Mouse (Mus musculus) naive thymus-derived CD4-positive, alpha-beta T cell, adult 2 months (primary cell): ENCODE results near the gene Shroom3.

ENCODE experiments used
- DNase-seq: peaks from one replicate; pipeline ENCODE4 v3.0.0-alpha.2; 2011; ENCODE audit warnings: low read depth

Shroom3 gene

DNA sequence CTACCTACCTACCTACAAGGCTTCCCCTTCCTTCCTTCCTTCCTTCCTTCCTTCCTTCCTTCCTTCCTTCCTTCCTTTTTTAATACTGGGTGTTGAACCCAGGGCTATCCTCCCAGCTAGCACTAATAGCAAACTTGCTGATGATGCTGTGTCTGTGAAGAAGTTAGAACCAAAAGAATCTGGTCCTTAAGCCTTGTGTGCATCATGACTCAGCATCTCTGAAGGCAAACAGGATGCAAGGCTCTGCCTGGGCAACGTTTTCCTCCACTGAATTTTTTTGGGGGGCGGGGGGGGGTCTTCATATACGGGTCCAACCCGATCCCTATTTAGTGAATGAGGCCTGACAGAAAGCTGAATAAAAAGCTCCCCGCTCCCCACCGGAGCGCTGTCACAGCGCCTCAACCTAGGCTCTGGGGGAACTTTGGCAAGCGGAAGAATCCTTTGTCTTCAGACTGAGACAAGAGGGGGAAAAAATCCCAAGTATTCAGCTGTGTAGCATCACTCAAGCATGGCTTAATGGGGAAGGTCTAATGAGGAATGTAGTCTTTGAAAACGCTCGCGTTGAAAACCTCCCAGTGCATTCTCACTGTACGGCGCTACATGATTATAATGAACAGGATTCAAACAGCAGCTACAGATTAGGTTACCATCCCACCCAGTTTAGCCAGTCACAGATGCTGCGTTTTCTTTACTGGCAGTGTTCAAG, 15.0 kb downstream of the Shroom3 start:
- DNase-seq, result no peak

GRCm38 (mm10) chr5:92698837-92699529, 15.7 kb downstream of the Shroom3 start:
- no peak for DNase-seq

GRCm38 (mm10) chr5:92701750-92702149, 18.5 kb downstream of the Shroom3 start:
- no peak for DNase-seq

DNA sequence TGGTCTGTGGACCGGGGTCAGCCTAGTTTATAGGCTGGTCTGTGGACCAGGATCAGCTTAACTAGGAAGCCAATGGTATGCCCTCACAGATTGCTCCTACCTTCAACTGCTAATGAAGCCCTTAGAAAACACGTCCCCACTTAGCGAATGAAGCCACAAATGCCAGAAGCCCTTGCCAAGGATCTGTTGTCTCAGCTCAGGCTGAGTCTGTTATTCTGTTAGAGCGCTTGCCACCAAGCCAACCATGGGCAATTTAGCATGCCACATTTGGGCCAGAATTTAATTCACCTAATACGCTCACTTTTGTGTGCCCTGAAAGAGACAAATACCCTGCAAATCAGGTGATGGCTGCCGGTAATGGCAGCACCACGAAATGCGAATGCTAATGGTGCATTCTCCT, 20.4 kb downstream of the Shroom3 start:
- DNase-seq, result no peak

DNA sequence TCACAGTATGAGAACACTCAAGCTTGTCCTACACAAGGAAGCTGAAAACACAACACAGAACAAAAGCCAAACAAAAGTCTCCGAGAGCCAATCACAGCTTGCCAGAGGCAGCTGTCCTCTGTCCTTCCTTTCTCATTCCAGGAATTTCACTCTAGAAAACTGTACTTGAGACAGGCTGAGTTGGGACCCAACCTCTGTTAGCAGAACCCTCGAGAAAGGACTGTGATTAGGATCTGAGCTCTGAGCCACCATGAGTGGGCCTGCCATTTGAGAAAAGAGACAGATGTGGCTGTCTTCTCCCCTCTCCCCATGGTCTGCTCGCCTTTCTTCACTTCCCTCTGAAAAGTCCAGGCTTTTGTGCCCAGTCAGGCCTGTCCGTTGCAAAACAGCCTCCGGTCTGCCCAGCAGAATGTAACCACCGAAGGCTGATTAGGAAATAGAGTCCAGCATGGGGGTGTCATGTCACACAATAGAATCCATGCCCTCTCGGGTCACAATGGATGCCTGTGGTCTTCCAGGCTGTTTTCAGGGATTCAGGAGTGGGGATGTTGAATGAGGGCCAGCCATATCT, 24.8 kb downstream of the Shroom3 start:
- DNase-seq, result no peak

- no peak for DNase-seq
Measured at GRCm38 (mm10) chr5:92710779-92711178, 27.5 kb downstream of the Shroom3 start.

DNA sequence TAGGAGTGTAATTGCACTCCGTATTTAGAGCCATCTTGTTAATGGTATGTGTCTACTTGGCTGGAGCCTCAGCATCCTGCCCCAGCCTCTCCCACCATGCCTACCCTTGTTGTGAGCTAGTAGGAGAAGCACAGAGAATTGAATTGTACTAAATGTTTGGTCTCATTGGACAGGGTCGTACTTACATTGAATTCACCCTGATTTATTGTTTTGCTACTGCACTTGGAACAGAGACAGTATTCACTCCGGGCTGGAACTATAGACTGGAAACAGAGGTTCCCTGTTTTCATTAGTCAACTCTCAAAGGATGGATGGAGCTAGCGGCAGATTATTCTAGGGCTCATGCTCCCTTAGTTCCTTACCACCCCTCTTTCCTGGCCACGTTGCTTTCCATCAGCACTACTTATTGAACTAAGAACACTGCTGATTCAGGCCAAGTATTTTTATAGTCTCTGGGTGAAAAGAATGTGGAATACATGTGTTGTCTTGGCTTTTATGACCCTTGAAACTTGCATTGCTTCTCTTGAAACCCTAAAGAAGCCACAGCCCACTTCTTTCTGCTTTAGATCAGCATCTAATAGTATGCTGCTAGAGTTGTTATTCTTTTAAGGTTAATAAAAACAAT, 28.5 kb downstream of the Shroom3 start:
- no peak for DNase-seq

DNA sequence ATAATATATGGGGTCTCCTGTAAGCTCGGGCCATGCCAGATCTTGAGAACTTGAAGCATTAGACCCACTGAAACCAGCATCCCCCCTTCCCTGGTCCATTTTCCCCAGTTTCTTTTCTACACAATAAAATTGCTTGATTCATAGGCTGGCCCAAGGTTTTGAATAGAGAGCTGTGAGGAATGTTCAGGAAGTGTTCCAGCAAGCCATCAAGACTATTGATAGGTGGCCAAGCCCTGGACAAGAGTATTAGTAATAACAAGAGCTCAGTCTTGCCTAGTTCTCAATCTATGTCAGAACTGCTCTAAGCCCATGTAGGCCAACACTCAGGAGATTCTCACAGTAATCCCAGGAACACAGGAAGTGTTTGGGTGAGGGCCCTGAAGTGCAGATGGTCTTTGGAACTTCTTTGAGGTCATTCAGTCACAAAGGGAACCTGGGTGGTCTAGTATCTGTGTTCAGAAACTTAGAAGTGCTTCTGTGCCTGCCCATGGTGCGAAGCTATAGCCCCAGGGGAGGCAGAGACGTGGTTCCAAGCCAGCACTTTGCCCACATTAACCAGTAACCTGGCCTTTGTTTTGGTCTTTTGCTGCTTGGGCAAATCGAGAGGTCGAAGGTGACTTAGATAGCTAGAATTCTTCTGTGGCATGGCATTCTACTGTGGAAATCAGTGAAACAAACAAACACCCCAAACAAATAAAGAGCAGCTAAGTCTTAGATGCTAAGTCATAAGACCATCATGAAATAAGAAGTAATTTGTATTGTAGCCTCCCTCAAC, 29.6 kb downstream of the Shroom3 start:
- no peak for DNase-seq

DNA sequence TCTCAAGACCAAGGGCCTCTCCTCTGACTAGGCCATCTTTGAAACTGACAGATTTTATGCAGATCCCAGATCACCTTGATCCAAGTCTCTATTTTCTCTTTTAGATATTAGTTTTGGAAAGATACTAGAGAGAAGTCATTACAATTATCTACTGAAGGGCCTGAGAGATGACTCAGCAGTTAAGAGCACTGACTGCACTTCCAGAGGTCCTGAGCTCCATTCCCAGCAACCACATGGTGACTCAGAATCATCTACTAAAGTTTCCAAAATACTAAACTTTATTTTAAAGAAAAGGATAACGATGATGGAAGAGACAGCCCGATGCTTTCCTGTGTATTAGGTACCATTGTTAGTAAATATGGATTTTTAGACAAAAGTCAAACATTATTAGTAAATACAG, 31.7 kb downstream of the Shroom3 start:
- no peak for DNase-seq

DNA sequence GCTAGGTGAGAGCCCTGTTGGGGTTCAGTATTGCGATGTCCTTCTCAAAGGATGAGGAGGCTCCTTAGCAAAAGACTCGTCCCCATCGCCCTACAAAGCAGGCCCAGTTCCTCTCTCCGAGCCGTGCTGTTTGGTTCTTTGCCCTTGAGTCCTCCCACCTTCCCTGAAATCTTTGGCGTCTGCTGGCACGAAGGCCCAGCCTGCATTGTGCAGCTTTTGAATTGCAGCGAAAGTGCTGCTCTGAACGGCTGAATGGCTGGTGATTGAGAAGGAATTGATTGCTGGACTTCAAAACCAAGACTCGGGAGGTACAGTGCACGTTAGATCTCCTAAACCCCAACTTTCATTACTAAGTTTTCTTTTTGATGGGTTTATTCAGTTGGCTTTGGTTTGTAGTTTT, 32.1 kb downstream of the Shroom3 start:
- no peak for DNase-seq

GRCm38 (mm10) chr5:92715890-92716289, 32.7 kb downstream of the Shroom3 start:
- no peak for DNase-seq

DNA sequence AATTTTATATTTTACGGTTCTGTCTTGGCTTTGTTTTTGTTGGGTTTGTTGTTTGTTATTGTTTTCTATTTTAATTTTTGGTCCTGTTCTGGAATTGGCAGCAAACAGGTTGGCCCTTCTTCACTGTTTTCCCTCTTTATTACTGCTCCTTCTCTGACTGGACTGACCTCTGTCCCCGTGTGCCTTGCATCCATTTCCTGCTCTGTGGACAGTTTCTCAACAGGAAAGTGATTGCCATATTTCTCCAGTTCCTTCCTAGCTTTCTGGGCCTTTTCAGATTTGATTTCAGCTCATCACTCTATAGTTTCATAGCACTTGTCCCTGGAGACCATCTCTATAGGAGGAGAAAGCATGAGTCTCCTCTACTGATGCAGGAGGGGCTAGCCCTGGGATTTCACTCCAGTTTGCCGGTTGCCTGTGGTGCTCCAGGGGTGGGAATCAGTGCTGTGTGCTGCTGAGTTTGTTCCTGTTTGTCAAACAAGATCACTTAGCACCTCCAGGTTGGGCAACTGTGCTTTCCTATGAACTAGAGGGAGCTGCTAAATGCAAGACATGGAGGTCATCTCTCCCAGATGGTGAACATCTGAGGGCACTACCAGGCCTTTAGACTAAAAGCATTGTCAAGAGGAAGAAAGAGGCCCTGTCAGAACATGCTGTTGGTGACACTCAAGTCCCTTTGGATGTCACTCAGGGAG, 34.6 kb downstream of the Shroom3 start:
- DNase-seq, result no peak

DNA sequence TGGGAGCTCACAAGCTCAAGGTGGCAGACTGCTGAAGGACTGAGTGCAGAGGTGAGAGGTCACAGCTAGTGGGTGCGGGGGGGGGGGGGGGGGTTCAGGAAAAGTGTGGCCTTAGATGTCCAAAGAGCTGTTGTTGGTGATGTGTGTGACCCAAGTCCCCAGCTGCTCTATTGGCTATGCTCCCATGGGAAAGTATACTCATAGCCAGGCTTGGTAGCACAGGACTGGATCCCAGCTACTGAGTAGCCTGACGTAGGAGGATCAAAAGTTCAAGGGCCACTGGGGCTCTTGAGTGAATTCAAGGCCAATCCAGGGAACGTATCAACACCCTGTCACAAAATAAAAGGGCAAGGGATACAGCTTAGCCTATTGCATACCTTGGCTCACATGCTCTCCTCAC, 35.6 kb downstream of the Shroom3 start:
- no peak for DNase-seq

- no peak for DNase-seq
Measured at GRCm38 (mm10) chr5:92721610-92722009, 38.4 kb downstream of the Shroom3 start.

DNA sequence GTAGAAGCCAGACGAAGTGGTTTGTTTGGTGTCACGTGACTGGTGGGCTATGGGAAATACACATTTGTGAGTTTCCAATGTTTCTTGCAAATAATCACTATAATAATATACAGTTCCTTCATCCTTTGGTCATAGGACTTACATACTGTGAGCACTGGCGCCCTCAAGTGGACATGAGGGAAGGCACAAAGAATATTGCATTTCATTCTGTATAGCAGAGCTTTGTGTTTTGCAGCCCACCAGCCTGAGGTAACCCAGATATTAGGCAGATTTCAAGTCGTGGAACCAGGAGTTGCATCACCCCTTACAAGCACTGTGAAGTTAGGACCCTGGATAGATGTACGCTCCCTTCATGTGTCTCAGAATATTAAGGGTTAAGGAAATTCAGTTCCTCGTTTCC, 42.7 kb downstream of the Shroom3 start:
- peak; percentile 12 for DNase-seq

DNA sequence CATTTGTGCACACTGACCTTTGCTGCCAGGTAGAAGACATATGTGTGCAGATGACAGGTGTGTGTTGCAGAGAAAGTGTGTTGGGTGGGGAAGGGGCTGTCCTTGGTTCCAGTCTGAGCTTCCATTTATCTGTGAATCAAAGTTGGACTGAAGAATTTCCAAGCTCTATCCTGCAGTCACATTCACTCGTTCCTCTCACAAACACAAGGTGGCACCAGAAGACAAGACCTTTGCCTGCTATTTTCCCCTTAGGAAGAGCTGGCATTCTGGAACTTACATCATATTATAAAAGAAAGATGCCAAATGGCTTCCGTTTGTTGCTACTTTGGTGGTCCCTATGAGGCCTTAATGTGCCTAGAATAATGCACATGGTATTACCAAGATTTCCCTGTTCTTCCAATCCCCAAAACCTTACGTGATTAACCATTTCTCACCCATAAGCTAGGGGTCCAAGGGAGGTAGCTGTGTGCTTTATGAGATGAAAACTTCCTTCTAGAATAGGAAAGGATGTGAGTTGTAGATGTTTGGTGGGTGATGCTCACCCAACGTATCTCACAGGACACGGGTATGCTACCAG, 45.1 kb downstream of the Shroom3 start:
- DNase-seq, result no peak

- no peak for DNase-seq
Measured at GRCm38 (mm10) chr5:92729221-92729620, 46.0 kb downstream of the Shroom3 start.

DNA sequence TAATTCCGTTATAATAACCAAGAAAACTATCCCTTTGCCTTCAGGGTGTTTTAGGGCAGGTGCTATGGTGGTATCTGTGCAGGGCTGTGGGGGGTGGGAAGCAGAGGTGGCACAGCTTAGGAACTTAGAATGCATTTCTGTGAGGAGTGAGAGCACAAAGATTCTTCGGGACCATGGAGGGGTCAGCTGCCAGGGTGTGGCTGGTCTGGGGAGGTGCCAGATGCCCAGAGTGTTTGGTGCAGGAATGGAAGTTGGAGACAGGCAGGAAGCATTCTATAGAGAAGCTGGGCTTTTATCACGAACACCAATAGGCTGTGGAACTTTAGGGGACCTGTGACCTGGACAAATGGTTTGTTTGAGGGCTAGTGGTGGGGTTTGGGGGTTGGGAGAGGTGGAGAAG, 58.6 kb downstream of the Shroom3 start:
- no peak for DNase-seq

GRCm38 (mm10) chr5:92742701-92743100, 59.5 kb downstream of the Shroom3 start:
- DNase-seq, result no peak

GRCm38 (mm10) chr5:92745390-92746253, 62.4 kb downstream of the Shroom3 start:
- no peak for DNase-seq
